Mouse (Mus musculus) liver, postnatal 0 days (tissue): ENCODE data around the gene Tars2. TPM values are rescaled to one million over a fixed set of nuclear protein-coding genes. Genes with fewer than 3 reads are reported as not detected.
"Not testable (repeated sequence)": the region's sequence is repeated elsewhere in the genome, so short reads cannot be mapped to it uniquely, and the experiment has no call there.

ENCODE experiments used
- ATAC-seq: fragments of 200-750 bp; cut with Nextera tagmentation; 2 replicates; pipeline ENCODE4 v1.8.0; 2017; ENCODE audit warnings: mild to moderate bottlenecking, moderate library complexity
- DNase-seq: peaks from one replicate; pipeline ENCODE4 v3.0.0-alpha.2; 2016
- H3K27ac ChIP-seq: fragments of 300-500 bp; sonication (generic); 2 replicates; pipeline ENCODE4 v1.5.1; 2014; ENCODE audit warnings: antibody characterized with exemption, moderate library complexity, mild to moderate bottlenecking, low read depth
- H3K27me3 ChIP-seq: fragments of 300-500 bp; sonication (generic); 2 replicates; pipeline ENCODE4 v1.6.1; 2014; ENCODE audit warnings: low read length, control low read depth, mixed read lengths; ENCODE audit not compliant: insufficient read depth
- H3K36me3 ChIP-seq: fragments of 300-500 bp; sonication (generic); replicated peaks from 2 replicates; pipeline ENCODE4 v1.6.1; 2014; ENCODE audit warnings: mild to moderate bottlenecking, control low read depth, low read length, moderate library complexity, mixed read lengths; ENCODE audit not compliant: insufficient read depth
- H3K4me1 ChIP-seq: fragments of 300-500 bp; sonication (generic); 2 replicates; pipeline ENCODE4 v1.6.1; 2014; ENCODE audit warnings: antibody characterized with exemption, mild to moderate bottlenecking, control low read depth; ENCODE audit not compliant: insufficient read depth
- H3K4me2 ChIP-seq: fragments of 300-500 bp; sonication (generic); 2 replicates; pipeline ENCODE4 v1.6.1; 2014; ENCODE audit warnings: low read depth, mild to moderate bottlenecking, low read length, moderate library complexity, mixed read lengths
- H3K4me3 ChIP-seq: fragments of 300-500 bp; sonication (generic); 2 replicates; pipeline ENCODE4 v1.5.1; 2014; ENCODE audit warnings: low read depth, low read length
- H3K9ac ChIP-seq: fragments of 300-500 bp; sonication (generic); replicated peaks from 2 replicates; pipeline ENCODE4 v1.6.1; 2014; ENCODE audit warnings: mild to moderate bottlenecking, moderate library complexity
- H3K9me3 ChIP-seq: fragments of 300-500 bp; sonication (generic); 2 replicates; pipeline ENCODE4 v1.6.1; 2016; ENCODE audit warnings: mild to moderate bottlenecking, control low read depth, low read length, mixed read lengths
- CTCF ChIP-seq: sonication (generic); IDR thresholded peaks from 2 replicates; pipeline ENCODE4 v1.5.1; 2016; ENCODE audit warnings: antibody characterized with exemption, low read depth
- EP300 ChIP-seq: IDR thresholded peaks from 2 replicates; pipeline ENCODE4 v1.6.1; 2016; ENCODE audit warnings: antibody characterized with exemption, low read depth, mild to moderate bottlenecking
- WGBS: fragments of 180-500 bp; shearing (Covaris S2); extraction: QIAGEN DNeasy Blood & Tissue Kit; methylation state at CpG from one replicate; pipeline ENCODE4 v1.1.7; 2014; ENCODE audit not compliant: insufficient replicate concordance; 5-methylcytosine and 5-hydroxymethylcytosine counted together
- microRNA-seq: library from miRNA; unstranded; fragments of <30 nt; microRNA quantifications from one replicate; pipeline ENCODE4, GENCODE M21; 2016
- polyA plus RNA-seq: library from polyadenylated mRNA; unstranded; fragments of >200 nt; fragmentation: Nextera tagmentation; extraction: Ambion mirVana; gene quantifications from 2 replicates; pipeline ENCODE4 v1.2.1, GENCODE M21; 2015

Gene Tars2
- polyA plus RNA-seq, 1 experiment from 2014 or later: 21.0 TPM

DNA sequence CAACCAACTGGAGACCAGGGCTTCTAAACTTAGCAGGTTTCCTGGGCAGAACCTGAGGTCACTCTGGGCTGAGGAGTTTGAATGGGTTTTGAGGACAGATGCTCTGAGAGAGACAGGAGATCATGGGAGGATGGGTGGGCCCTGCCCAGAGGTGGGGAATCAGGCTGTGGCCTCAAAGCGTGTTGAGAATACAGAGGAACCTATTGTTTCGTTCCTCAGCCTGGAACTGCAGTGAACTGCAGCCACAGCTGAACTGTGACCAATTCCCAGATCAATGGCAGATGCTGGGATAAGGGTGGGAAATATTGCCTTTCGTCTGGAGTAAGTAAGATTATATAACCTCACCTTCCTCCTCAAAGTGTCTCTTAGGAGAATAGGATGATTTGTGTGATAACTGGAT is 64.2 kb downstream of the Tars2 start:
- WGBS: 68% methylated on average over 3 of the region's 3 CpGs
- H3K27me3 ChIP-seq: no peaks in the 10 kb centered on the region
- no peaks in the 10 kb centered on the region for H3K9me3 ChIP-seq
- no peaks in the 10 kb centered on the region for H3K36me3 ChIP-seq
- H3K27ac ChIP-seq: no peak overlapping the region
- no peak overlapping the region for H3K4me3 ChIP-seq
- ATAC-seq (no peak), DNase-seq (no peak)
- H3K4me1 ChIP-seq: peaks cover 31% of the 10 kb centered on the region
- TF ChIP-seq CTCF (no peak), EP300 (no peak)
- H3K9ac ChIP-seq: no peak overlapping the region
- no peak overlapping the region for H3K4me2 ChIP-seq

- ATAC-seq (no peak), DNase-seq (no peak)
- WGBS: 80% methylated on average over 11 of the region's 11 CpGs
Measured at GRCm38 (mm10) chr3:95694808-95695703, 65.0 kb downstream of the Tars2 start.

DNA sequence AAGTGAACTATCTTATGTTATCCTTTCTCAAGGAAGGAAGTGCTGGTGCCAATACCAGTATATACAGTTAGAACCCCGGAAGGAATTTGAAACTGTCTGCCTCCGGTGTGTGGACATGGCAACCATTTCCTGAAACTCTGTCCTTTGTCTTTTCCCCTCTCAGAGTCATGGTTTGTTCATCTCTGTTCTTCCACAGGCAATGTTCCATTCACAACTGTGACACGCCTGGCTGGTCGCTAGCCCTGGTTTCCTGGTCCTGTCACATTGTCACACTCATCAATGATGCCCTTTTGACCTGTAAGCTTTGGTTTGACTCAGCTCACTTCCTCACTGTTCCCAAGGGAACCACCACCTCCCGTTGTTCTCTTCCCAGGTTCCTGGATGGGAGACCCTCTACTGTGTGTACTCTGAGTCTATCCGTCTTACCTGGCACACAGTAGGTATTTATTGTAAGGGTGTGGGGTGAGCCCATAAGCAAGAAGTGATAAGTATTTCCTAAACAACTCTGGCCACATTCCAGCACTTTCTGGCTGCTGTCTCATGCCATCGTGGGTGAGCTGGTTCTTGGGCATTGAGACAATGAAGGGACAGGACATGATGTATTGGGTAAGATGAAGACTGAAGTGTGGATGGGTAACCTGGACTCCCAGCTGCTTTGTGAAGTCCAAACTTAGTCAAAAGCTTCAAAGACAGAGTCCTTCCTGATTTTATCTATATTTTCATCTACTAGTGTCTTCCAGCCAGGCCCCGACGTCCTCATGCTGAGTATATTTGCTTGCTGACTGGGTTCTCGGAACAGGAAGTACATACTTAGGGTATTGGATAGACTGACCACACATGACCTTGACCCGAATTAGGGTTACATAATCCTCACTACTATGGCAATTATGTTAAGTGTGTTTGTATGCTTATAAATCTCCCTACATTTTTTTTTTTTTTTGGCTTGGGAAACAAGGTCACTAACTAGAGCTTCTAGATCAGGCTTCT is 65.9 kb downstream of the Tars2 start:
- DNase-seq (peak; percentile 52), ATAC-seq (peak; percentile 67)
- Histone ChIP-seq H3K9me3 (no peaks in the 10 kb centered on the region), H3K27ac (peak overlapping the region; percentile 81), H3K4me1 (peaks cover 28% of the 10 kb centered on the region), H3K4me3 (no peak overlapping the region), H3K27me3 (no peaks in the 10 kb centered on the region), H3K36me3 (no peaks in the 10 kb centered on the region), H3K9ac (no peak overlapping the region), H3K4me2 (no peak overlapping the region)
- TF ChIP-seq EP300 (peak; percentile 28; the same call in 1 of the 2 replicates), CTCF (no peak)
- 27% methylated on average over 11 of the region's 11 CpGs for whole genome bisulfite sequencing

More at GRCm38 (mm10) chr3:95694808-95695703, 65.0 kb downstream of the Tars2 start:
- H3K27ac ChIP-seq: 0 out of 2 replicates have a peak overlapping the region, but pooled peaks have one; percentile 4
- H3K9ac ChIP-seq: no peak overlapping the region
- H3K4me2 ChIP-seq: no peak overlapping the region
- no peak overlapping the region for H3K4me3 ChIP-seq
- no peaks in the 10 kb centered on the region for H3K36me3 ChIP-seq
- no peak for TF ChIP-seq EP300
- TF ChIP-seq CTCF: no peak
- no peaks in the 10 kb centered on the region for H3K9me3 ChIP-seq
- peaks cover 31% of the 10 kb centered on the region for H3K4me1 ChIP-seq
- no peaks in the 10 kb centered on the region for H3K27me3 ChIP-seq

DNA sequence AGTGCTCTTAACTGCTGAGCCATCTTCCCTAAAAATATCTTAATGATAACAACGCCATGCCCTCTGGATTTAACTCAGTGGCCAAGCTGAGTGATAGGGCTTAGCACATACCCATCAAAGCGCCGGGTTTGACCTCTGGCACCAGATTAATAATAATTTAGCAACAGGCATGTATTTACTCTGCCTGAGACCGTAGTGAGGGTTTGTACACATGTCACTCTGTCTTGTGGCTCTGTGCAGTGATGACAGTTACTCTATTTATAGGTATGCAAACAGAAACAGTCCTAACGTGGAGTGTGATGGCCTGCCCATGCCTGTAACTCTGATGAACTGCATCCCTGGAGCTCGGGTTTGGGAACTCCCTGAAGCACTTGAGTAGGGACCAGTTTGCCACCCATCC is 67.3 kb downstream of the Tars2 start:
- H3K4me2 ChIP-seq: no peak overlapping the region
- DNase-seq: peak; percentile 40

DNA sequence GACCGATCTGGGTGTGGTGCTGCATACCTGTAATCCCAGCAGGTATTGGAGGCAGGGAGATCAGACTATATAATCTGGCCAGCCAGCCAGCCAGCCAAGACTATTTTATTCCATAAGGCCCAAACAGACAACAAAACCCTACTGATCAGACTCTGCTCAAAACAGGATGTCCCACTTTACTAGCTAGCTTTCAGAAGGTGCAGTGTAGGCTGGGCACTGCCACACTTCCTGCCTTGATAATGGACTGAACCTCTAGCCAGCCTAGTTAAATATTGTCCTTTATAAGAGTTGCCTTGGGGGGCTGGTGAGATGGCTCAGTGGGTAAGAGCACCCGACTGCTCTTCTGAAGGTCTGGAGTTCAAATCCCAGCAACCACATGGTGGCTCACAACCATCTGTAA is 69.5 kb downstream of the Tars2 start:
- not testable (repeated sequence) for H3K4me3 ChIP-seq, H3K36me3 ChIP-seq, H3K9ac ChIP-seq, DNase-seq, H3K4me2 ChIP-seq, H3K27ac ChIP-seq, ATAC-seq, H3K9me3 ChIP-seq
- WGBS: 87% methylated on average over 2 of the region's 2 CpGs
- H3K27me3 ChIP-seq: peaks cover 11% of the 10 kb centered on the region; the same call in 1 of the 2 replicates
- H3K4me1 ChIP-seq: peaks cover 37% of the 10 kb centered on the region

More for the DNA sequence above, 67.3 kb downstream of the Tars2 start:
- TF ChIP-seq CTCF: no peak
- TF ChIP-seq EP300: no peak
- H3K9ac ChIP-seq: no peak overlapping the region
- no peaks in the 10 kb centered on the region for H3K9me3 ChIP-seq
- H3K4me1 ChIP-seq: peaks cover 32% of the 10 kb centered on the region
- no peaks in the 10 kb centered on the region for H3K36me3 ChIP-seq
- no peak overlapping the region for H3K4me3 ChIP-seq
- H3K27me3 ChIP-seq: no peaks in the 10 kb centered on the region
- 45% methylated on average over 6 of the region's 6 CpGs for WGBS
- peak overlapping the region; percentile 81 for H3K27ac ChIP-seq
- peak; percentile 88 for ATAC-seq

Small RNA genes lying within 50 kb of the gene (microRNA-seq; reads per million reads assigned to microRNA genes)
- not detected for gene Mir7014

Other genes with a start within 250 kb of the Tars2 start
- gene Ctss, start 233.4 kb downstream of the Tars2 start, polyA plus RNA-seq: 89.4 and 92.8 TPM in 2 replicates
- gene Hormad1, start 200.5 kb downstream of the Tars2 start, polyA plus RNA-seq: not detected in 2 replicates
- 11.1 and 11.3 TPM in 2 replicates for gene Golph3l, start 171.3 kb downstream of the Tars2 start, polyA plus RNA-seq
- 20.1 and 23.9 TPM in 2 replicates for gene Ensa, start 135.2 kb downstream of the Tars2 start, polyA plus RNA-seq
- gene Mcl1, start 101.4 kb downstream of the Tars2 start, polyA plus RNA-seq: 36.2 and 38.2 TPM in 2 replicates
- 2.5 and 2.6 TPM in 2 replicates for gene Adamtsl4, start 72.3 kb downstream of the Tars2 start, polyA plus RNA-seq
- gene Ecm1, start 20.6 kb downstream of the Tars2 start, polyA plus RNA-seq: 81.2 and 90.1 TPM in 2 replicates
- gene Rprd2, start 58.7 kb upstream of the Tars2 start, polyA plus RNA-seq: 7.1 and 8.2 TPM in 2 replicates
- gene Prpf3, start 95.7 kb upstream of the Tars2 start, polyA plus RNA-seq: 11.2 and 12.0 TPM in 2 replicates
- 145 and 157 TPM in 2 replicates for gene Mrps21, start 111.3 kb upstream of the Tars2 start, polyA plus RNA-seq
- 0.77 and 1.00 TPM in 2 replicates for gene Ciart, start 122.0 kb upstream of the Tars2 start, polyA plus RNA-seq
- 7.6 and 7.9 TPM in 2 replicates for gene BC028528, start 131.8 kb upstream of the Tars2 start, polyA plus RNA-seq
- gene Aph1a, start 133.8 kb upstream of the Tars2 start, polyA plus RNA-seq: 17.1 and 22.9 TPM in 2 replicates
- gene Car14, start 144.5 kb upstream of the Tars2 start, polyA plus RNA-seq: 15.2 and 17.3 TPM in 2 replicates
- gene Anp32e, start 169.0 kb upstream of the Tars2 start, polyA plus RNA-seq: 92.0 and 98.4 TPM in 2 replicates
- gene Plekho1, start 235.8 kb upstream of the Tars2 start, polyA plus RNA-seq: 10.7 and 11.7 TPM in 2 replicates